ENCODE assay signal across 8 mouse cellular contexts in genomic region chr6:128308311-128308710, GRCm38 (mm10). TPM values are rescaled to one million over a fixed set of nuclear protein-coding genes. Genes with fewer than 3 reads are reported as not detected.
DNase-seq lines count a peak whose midpoint lies in the region; ATAC-seq and TF ChIP-seq lines count a peak whose summit lies in the region.

No protein-coding gene starts in this region.

- no peaks in the 10 kb centered on the region for H3K36me3 ChIP-seq in hindbrain, embryonic 15.5 days
- no peaks in the 10 kb centered on the region for H3K36me3 ChIP-seq in limb, embryonic 12.5 days
- no peaks in the 10 kb centered on the region for H3K36me3 ChIP-seq in midbrain, postnatal 0 days (ENCODE audit: insufficient read depth, low read length)

- H3K9me3 ChIP-seq in hindbrain, embryonic 15.5 days = no peaks in the 10 kb centered on the region
- H3K9me3 ChIP-seq in limb, embryonic 12.5 days = no peaks in the 10 kb centered on the region
- no peaks in the 10 kb centered on the region for H3K9me3 ChIP-seq in midbrain, postnatal 0 days (ENCODE audit: low read length)

- no peak overlapping the region for H3K9ac ChIP-seq in hindbrain, embryonic 15.5 days
- no peak overlapping the region for H3K9ac ChIP-seq in limb, embryonic 12.5 days (replicated peaks)
- H3K9ac ChIP-seq in midbrain, postnatal 0 days (replicated peaks; ENCODE audit: low read length, poor library complexity, severe bottlenecking) = no peak overlapping the region

- peak; percentile 68; the same call in 1 of the 2 replicates for ATAC-seq in erythroid progenitor cell, adult 5-6 weeks (replicated peaks; ENCODE audit: low FRiP score, poor library complexity, severe bottlenecking)
- ATAC-seq in hindbrain, embryonic 15.5 days (ENCODE audit: low FRiP score, low read depth) = peak; percentile 63; the same call in 1 of the 2 replicates
- peak; percentile 73 for ATAC-seq in limb, embryonic 12.5 days (ENCODE audit: insufficient number of reproducible peaks, insufficient read depth, low FRiP score, low TSS enrichment, low read depth)
- ATAC-seq in midbrain, postnatal 0 days (ENCODE audit: low FRiP score) = peak; percentile 63; the same call in 1 of the 2 replicates
- ATAC-seq in monocyte, adult 5-6 weeks (replicated peaks; ENCODE audit: insufficient number of reproducible peaks, low FRiP score, low TSS enrichment, poor library complexity, severe bottlenecking) = no peak

- no peak for TF ChIP-seq POLR2A in bone marrow, adult 2 months (IDR thresholded peaks at IDR 0.05; ENCODE audit: borderline replicate concordance, control insufficient read depth, low read depth, low read length)

- H3K4me2 ChIP-seq in hindbrain, embryonic 15.5 days = no peak overlapping the region
- no peak overlapping the region for H3K4me2 ChIP-seq in limb, embryonic 12.5 days
- H3K4me2 ChIP-seq in midbrain, postnatal 0 days (ENCODE audit: low read depth, low read length, poor library complexity, severe bottlenecking) = no peak overlapping the region

- WGBS in bone marrow, adult 2 months = 27% methylated on average over 4 of the region's 4 CpGs
- 31% methylated on average over 4 of the region's 4 CpGs for WGBS in hindbrain, embryonic 15.5 days
- 22% methylated on average over 4 of the region's 4 CpGs for WGBS in limb, embryonic 12.5 days
- 37% methylated on average over 4 of the region's 4 CpGs for WGBS in midbrain, postnatal 0 days

- H3K4me3 ChIP-seq in bone marrow, adult 2 months (replicated peaks; ENCODE audit: control insufficient read depth, low read depth, low read length) = no peak overlapping the region
- H3K4me3 ChIP-seq in hindbrain, embryonic 15.5 days = no peak overlapping the region
- H3K4me3 ChIP-seq in limb, embryonic 12.5 days (replicated peaks) = no peak overlapping the region
- no peak overlapping the region for H3K4me3 ChIP-seq in midbrain, postnatal 0 days (ENCODE audit: low read depth, low read length)

- H3K27me3 ChIP-seq in hindbrain, embryonic 15.5 days = no peaks in the 10 kb centered on the region
- H3K27me3 ChIP-seq in limb, embryonic 12.5 days = no peaks in the 10 kb centered on the region
- H3K27me3 ChIP-seq in midbrain, postnatal 0 days (ENCODE audit: insufficient read depth, low read length) = no peaks in the 10 kb centered on the region

- H3K4me1 ChIP-seq in bone marrow, adult 2 months (ENCODE audit: control insufficient read depth, insufficient read depth, low read length) = no peaks in the 10 kb centered on the region
- H3K4me1 ChIP-seq in hindbrain, embryonic 15.5 days (replicated peaks) = no peaks in the 10 kb centered on the region
- no peaks in the 10 kb centered on the region for H3K4me1 ChIP-seq in limb, embryonic 12.5 days (replicated peaks)
- H3K4me1 ChIP-seq in midbrain, postnatal 0 days (ENCODE audit: insufficient read depth, low read length) = no peaks in the 10 kb centered on the region

- DNase-seq in right cerebral cortex, adult 2 months (ENCODE audit: low spot score in 2 of 2) = peak; percentile 32 to 45
- no peak for DNase-seq in right cerebral cortex, postnatal 36 days (ENCODE audit: low spot score in 2 of 2)
- peak; percentile 58 for DNase-seq in midbrain, postnatal 0 days (ENCODE audit: low spot score)

- TF ChIP-seq CTCF in bone marrow, adult 2 months (IDR thresholded peaks at IDR 0.05; ENCODE audit: control insufficient read depth, insufficient read depth, low read length) = peak; percentile 80
- TF ChIP-seq CTCF in midbrain, postnatal 0 days (IDR thresholded peaks at IDR 0.05) = peak; percentile 75

- H3K27ac ChIP-seq in bone marrow, adult 2 months (ENCODE audit: control insufficient read depth, insufficient read depth, low read depth, low read length, poor library complexity) = no peak overlapping the region
- H3K27ac ChIP-seq in hindbrain, embryonic 15.5 days (replicated peaks) = no peak overlapping the region
- no peak overlapping the region for H3K27ac ChIP-seq in limb, embryonic 12.5 days
- no peak overlapping the region for H3K27ac ChIP-seq in midbrain, postnatal 0 days (ENCODE audit: low read depth, low read length)

RNA-seq across cellular contexts. Expression of gene Tead4, which starts 7.7 kb away (rescaled TPM):
- 0.65 TPM in 1 of 2 replicates, not detected in the other for polyA plus RNA-seq in bone marrow, adult 2 months (2011; ENCODE audit: insufficient read depth, insufficient read length, low replicate concordance, missing spikeins)
- total RNA-seq in erythroid progenitor cell, adult 5-6 weeks (2015; ENCODE audit: low replicate concordance) = not detected in 2 replicates
- not detected in 2 replicates for total RNA-seq in erythroid progenitor cell, adult 5-6 weeks (2017; ENCODE audit: low replicate concordance)
- 0.47 and 0.49 TPM in 2 replicates for polyA plus RNA-seq in hindbrain, embryonic 15.5 days (2015; fragmentation: Nextera tagmentation; extraction: Ambion mirVana)
- polyA plus RNA-seq in limb, embryonic 12.5 days (2016; fragmentation: Nextera tagmentation; extraction: Ambion mirVana) = 3.5 TPM in 2 replicates
- total RNA-seq in midbrain, postnatal 0 days (2014; rRNA removed) = 0.42 and 0.82 TPM in 2 replicates
- polyA plus RNA-seq in midbrain, postnatal 0 days (2015; fragmentation: Nextera tagmentation; extraction: Ambion mirVana) = 0.17 and 0.27 TPM in 2 replicates
- not detected in 3 replicates for total RNA-seq in monocyte, adult 5-6 weeks (2017)

RNA-seq across cellular contexts. Expression of gene Tulp3, which starts 47.3 kb away (rescaled TPM):
- polyA plus RNA-seq in bone marrow, adult 2 months (2011; ENCODE audit: insufficient read depth, insufficient read length, low replicate concordance, missing spikeins) = 4.3 and 7.1 TPM in 2 replicates
- total RNA-seq in erythroid progenitor cell, adult 5-6 weeks (2015; ENCODE audit: low replicate concordance) = 0.84 and 2.9 TPM in 2 replicates
- 2.3 and 3.0 TPM in 2 replicates for total RNA-seq in erythroid progenitor cell, adult 5-6 weeks (2017; ENCODE audit: low replicate concordance)
- polyA plus RNA-seq in hindbrain, embryonic 15.5 days (2015; fragmentation: Nextera tagmentation; extraction: Ambion mirVana) = 15.9 and 16.5 TPM in 2 replicates
- 21.0 and 23.6 TPM in 2 replicates for polyA plus RNA-seq in limb, embryonic 12.5 days (2016; fragmentation: Nextera tagmentation; extraction: Ambion mirVana)
- 14.1 and 14.3 TPM in 2 replicates for total RNA-seq in midbrain, postnatal 0 days (2014; rRNA removed)
- 11.7 and 14.7 TPM in 2 replicates for polyA plus RNA-seq in midbrain, postnatal 0 days (2015; fragmentation: Nextera tagmentation; extraction: Ambion mirVana)
- 0.48 to 1.6 TPM (median 1.2 TPM) in 3 replicates for total RNA-seq in monocyte, adult 5-6 weeks (2017)

RNA-seq across cellular contexts. Expression of gene Rhno1, which starts 54.4 kb away (rescaled TPM):
- polyA plus RNA-seq in bone marrow, adult 2 months (2011; ENCODE audit: insufficient read depth, insufficient read length, low replicate concordance, missing spikeins) = 54.9 and 94.2 TPM in 2 replicates
- total RNA-seq in erythroid progenitor cell, adult 5-6 weeks (2015; ENCODE audit: low replicate concordance) = 141 and 176 TPM in 2 replicates
- total RNA-seq in erythroid progenitor cell, adult 5-6 weeks (2017; ENCODE audit: low replicate concordance) = 147 and 174 TPM in 2 replicates
- polyA plus RNA-seq in hindbrain, embryonic 15.5 days (2015; fragmentation: Nextera tagmentation; extraction: Ambion mirVana) = 80.7 and 83.5 TPM in 2 replicates
- polyA plus RNA-seq in limb, embryonic 12.5 days (2016; fragmentation: Nextera tagmentation; extraction: Ambion mirVana) = 167 and 177 TPM in 2 replicates
- total RNA-seq in midbrain, postnatal 0 days (2014; rRNA removed) = 20.7 and 21.8 TPM in 2 replicates
- 50.8 and 51.2 TPM in 2 replicates for polyA plus RNA-seq in midbrain, postnatal 0 days (2015; fragmentation: Nextera tagmentation; extraction: Ambion mirVana)
- total RNA-seq in monocyte, adult 5-6 weeks (2017) = 22.2 to 35.8 TPM (median 32.9 TPM) in 3 replicates

RNA-seq across cellular contexts. Expression of gene Foxm1, which starts 54.5 kb away (rescaled TPM):
- 23.6 and 45.3 TPM in 2 replicates for polyA plus RNA-seq in bone marrow, adult 2 months (2011; ENCODE audit: insufficient read depth, insufficient read length, low replicate concordance, missing spikeins)
- 131 and 194 TPM in 2 replicates for total RNA-seq in erythroid progenitor cell, adult 5-6 weeks (2015; ENCODE audit: low replicate concordance)
- 90.5 and 96.5 TPM in 2 replicates for total RNA-seq in erythroid progenitor cell, adult 5-6 weeks (2017; ENCODE audit: low replicate concordance)
- polyA plus RNA-seq in hindbrain, embryonic 15.5 days (2015; fragmentation: Nextera tagmentation; extraction: Ambion mirVana) = 9.0 and 10.5 TPM in 2 replicates
- 43.2 and 52.4 TPM in 2 replicates for polyA plus RNA-seq in limb, embryonic 12.5 days (2016; fragmentation: Nextera tagmentation; extraction: Ambion mirVana)
- 4.8 and 8.5 TPM in 2 replicates for total RNA-seq in midbrain, postnatal 0 days (2014; rRNA removed)
- polyA plus RNA-seq in midbrain, postnatal 0 days (2015; fragmentation: Nextera tagmentation; extraction: Ambion mirVana) = 2.5 and 2.9 TPM in 2 replicates
- total RNA-seq in monocyte, adult 5-6 weeks (2017) = 0.64 to 2.4 TPM (median 1.4 TPM) in 3 replicates

Comparison
In these comparisons a context has a peak if more than half of its experiments do, and no peak if none do; other contexts are left out.
1. DNase-seq: peak in right cerebral cortex, adult 2 months (2 of 2) and midbrain, postnatal 0 days (single experiment); none in right cerebral cortex, postnatal 36 days (0 of 2).